Mouse (Mus musculus) olfactory bulb, adult 2 months (tissue): ENCODE results near the gene Exoc2. TPM values are rescaled to one million over a fixed set of nuclear protein-coding genes. Genes with fewer than 3 reads are reported as not detected.

Source experiments
- H3K27ac ChIP-seq: fragments of 200-500 bp; 2 replicates; pipeline ENCODE4 v1.5.1; 2012; ENCODE audit warnings: low read depth, low read length; ENCODE audit not compliant: insufficient read depth
- H3K4me1 ChIP-seq: fragments of 200-500 bp; 2 replicates; pipeline ENCODE4 v1.6.1; 2012; ENCODE audit warnings: low read length; ENCODE audit not compliant: control insufficient read depth, insufficient read depth
- H3K4me3 ChIP-seq: fragments of 200-500 bp; 2 replicates; pipeline ENCODE4 v1.5.1; 2012; ENCODE audit warnings: mild to moderate bottlenecking, low read depth, low read length, moderate library complexity; ENCODE audit not compliant: insufficient read depth
- CTCF ChIP-seq: fragments of 200-500 bp; IDR thresholded peaks from 2 replicates; pipeline ENCODE4 v1.5.1; 2012; ENCODE audit warnings: low read depth, mild to moderate bottlenecking, low read length, moderate library complexity; ENCODE audit not compliant: insufficient read depth
- POLR2A ChIP-seq: fragments of 200-500 bp; IDR thresholded peaks from 2 replicates; pipeline ENCODE4 v1.6.1; 2012; ENCODE audit warnings: mild to moderate bottlenecking, low read depth, low read length, moderate library complexity; ENCODE audit not compliant: insufficient read depth
- WGBS: fragments of 180-500 bp; shearing (Covaris S2); methylation state at CpG from one replicate; pipeline ENCODE4 v1.1.7; 2018; 5-methylcytosine and 5-hydroxymethylcytosine counted together
- polyA plus RNA-seq: library from polyadenylated mRNA; stranded (reverse); fragments of >200 nt; gene quantifications from 2 replicates; pipeline ENCODE4 v1.2.4, GENCODE M21; 2012; ENCODE audit warnings: low replicate concordance; ENCODE audit not compliant: missing spikeins, insufficient read depth, insufficient read length

Exoc2 gene
- polyA plus RNA-seq, 1 experiment: not detected

DNA sequence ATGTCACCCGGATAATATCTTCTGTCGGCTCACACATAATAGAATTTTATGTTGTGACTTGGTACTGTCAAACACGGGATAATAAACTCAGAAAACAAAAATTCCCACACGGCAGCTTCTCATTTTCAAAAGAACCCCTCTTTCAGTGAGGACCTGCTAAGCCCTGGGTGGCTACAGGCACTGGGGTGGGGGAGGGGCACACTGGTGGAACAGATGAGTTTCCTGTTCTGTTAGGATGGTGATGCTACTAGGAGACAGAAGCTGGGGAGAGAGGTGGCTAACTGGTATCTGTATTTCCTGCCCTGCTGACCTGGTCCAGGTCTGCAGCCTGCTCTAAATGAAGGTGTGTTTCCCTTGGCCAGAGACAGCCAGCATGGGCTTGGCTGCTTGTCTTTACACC lies 172.0 kb downstream of the Exoc2 start:
- Histone ChIP-seq H3K4me3 (no peak overlapping the region), H3K27ac (no peak overlapping the region), H3K4me1 (no peaks in the 10 kb centered on the region)
- no peak for TF ChIP-seq CTCF
- TF ChIP-seq POLR2A: no peak
- 81% methylated on average over 4 of the region's 4 CpGs for WGBS

DNA sequence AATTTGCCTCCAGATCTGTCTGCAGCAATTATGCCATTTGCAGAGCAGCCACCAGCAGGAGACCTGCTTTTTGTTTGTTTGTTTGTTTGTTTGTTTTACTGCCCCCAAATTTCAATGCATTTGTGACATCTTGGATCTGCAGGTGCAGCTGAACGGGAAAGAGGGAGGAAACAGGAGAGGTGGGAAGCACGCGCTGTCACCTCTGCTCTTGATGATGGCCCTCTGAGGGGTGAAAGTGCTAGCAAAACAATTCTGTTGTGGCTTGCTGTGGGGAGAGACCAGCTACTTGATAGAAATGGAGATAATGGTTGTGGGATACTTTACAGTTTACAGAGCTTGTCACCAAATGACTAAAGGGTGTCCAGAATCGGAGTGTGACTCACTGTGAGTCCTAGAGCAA lies 177.9 kb downstream of the Exoc2 start:
- Histone ChIP-seq H3K4me3 (no peak overlapping the region), H3K4me1 (no peaks in the 10 kb centered on the region), H3K27ac (no peak overlapping the region)
- TF ChIP-seq POLR2A (no peak), CTCF (no peak)
- 88% methylated on average over 4 of the region's 4 CpGs for WGBS

DNA sequence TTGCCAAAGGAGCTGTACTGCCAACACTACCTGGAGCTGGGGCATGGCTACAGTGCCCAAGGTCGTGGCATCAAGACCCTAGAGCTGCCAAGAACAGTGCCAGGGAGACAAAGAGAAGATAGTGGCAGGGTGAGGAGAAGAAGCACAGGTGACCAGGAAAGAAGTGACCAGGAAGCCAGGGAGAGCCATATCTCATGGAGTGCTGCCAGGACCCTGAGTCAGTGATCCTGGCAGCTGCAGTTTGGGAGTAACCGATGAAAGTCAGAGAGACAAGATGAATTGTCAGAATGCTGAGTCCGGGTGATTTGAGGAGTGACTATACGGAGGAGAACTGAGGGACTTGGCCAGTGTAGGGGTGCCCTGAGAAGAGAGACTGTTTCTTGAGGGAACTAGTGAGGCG lies 180.3 kb downstream of the Exoc2 start:
- TF ChIP-seq POLR2A (no peak), CTCF (no peak)
- 92% methylated on average over 5 of the region's 5 CpGs for WGBS
- H3K4me1 ChIP-seq: no peaks in the 10 kb centered on the region
- H3K27ac ChIP-seq: no peak overlapping the region
- no peak overlapping the region for H3K4me3 ChIP-seq

DNA sequence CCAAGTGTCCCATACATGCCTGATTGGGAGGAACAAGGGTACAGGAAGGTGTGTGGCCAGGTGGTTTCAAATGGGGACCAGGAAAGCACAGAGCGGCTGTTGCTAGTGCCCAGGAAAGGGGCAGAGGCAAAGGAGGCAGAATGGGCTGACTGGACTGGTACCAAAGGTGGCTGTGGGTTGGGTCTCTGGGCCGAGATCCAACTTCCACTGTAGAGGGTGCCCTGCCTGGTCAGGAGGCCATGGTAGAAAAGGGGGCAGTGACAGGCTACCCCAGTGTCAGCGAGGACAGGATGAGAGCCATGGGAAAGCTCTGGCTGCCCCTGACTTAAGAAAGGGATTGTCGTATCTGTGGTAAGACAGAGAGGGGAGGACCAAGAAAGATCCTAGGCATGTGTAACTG lies 180.7 kb downstream of the Exoc2 start:
- TF ChIP-seq CTCF (no peak), POLR2A (no peak)
- no peak overlapping the region for H3K4me3 ChIP-seq
- 84% methylated on average over 4 of the region's 4 CpGs for WGBS

DNA sequence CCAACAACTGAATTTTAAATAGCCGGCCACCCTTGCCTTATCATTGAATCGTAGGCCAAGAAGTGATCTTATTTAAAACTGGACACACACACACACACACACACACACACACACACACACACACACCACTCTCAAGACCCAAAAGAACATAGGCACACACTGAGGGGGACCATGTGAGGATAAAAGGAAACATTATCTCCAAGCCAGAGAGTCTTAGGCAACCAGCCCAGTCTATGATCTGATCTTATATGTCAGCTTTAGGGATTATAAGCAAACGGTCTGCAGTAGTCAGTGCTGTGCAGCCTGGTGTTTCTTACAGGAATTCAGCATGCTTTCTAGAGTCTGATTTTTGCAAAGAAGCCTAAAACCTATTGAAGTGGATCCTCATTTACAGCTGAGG lies 181.2 kb downstream of the Exoc2 start:
- Histone ChIP-seq H3K4me3 (no peak overlapping the region), H3K4me1 (no peaks in the 10 kb centered on the region), H3K27ac (no peak overlapping the region)
- TF ChIP-seq CTCF (no peak), POLR2A (no peak)
- WGBS: 73% methylated on average over 3 of the region's 3 CpGs

More for the DNA sequence above, 180.7 kb downstream of the Exoc2 start:
- Histone ChIP-seq H3K4me1 (no peaks in the 10 kb centered on the region), H3K27ac (no peak overlapping the region)

DNA sequence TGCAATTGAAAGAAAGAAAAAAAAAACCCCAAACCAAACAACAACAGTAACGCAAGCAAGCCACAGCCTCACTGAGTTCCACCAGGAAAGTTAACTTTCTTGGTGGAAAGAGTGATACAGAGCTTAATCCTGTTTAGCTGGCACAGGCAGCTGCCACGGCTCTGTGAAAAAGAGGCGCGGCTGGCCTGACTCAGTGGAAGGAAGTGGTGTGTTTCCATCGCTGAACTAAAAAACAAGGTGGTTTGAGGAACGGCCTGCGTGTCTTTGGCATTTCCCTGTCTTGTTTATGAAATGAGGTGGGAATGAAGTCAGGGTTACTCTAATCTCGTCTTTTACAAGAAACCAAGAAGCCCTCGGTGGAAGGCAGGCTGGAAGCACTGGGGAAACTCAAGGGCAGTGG lies 181.6 kb downstream of the Exoc2 start:
- WGBS: 81% methylated on average over 9 of the region's 9 CpGs
- no peak for TF ChIP-seq POLR2A
- no peak for TF ChIP-seq CTCF
- Histone ChIP-seq H3K4me1 (no peaks in the 10 kb centered on the region), H3K4me3 (no peak overlapping the region), H3K27ac (no peak overlapping the region)

DNA sequence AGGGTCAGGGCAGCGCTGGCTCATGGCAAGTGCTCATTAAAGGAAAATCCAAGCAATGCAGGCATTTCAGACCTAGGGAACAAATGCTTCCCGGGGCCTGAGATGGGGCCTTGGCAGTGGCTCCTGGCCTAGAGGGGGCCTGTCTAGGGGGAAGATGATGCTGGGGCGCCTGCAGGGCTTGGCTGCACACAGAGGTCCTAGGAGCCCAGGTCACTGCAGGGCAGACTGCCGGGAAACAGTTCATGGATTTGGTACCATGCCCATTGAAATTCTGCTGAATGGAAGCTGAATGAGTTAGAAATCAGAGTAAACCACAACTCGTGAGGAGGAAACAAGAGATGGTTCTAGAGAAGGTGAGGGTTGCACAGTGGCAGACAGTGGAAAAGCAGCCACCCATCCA lies 183.9 kb downstream of the Exoc2 start:
- TF ChIP-seq CTCF (no peak), POLR2A (no peak)
- Histone ChIP-seq H3K4me3 (no peak overlapping the region), H3K4me1 (peaks cover 6% of the 10 kb centered on the region), H3K27ac (no peak overlapping the region)
- 64% methylated on average over 5 of the region's 5 CpGs for WGBS

DNA sequence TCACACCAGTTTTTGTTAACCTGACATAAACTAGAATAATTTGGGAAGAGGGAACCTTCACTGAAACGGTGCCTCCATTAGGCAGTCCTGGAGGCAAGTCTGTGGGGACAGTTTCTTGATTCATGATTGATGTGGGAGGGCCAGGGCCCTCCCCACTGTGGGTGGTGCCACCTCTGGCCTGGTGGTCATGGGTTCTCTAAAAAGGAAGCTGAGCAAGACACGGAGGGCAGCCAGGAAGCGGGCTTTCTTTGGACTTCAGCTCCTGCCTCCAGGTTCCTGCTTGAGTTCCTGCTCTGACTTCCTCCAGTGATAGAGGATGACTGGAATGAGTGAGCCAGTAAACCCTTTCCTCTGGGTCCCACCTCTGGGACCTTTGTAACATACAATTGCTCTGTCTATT lies 185.5 kb downstream of the Exoc2 start:
- WGBS: 90% methylated on average over 3 of the region's 3 CpGs

DNA sequence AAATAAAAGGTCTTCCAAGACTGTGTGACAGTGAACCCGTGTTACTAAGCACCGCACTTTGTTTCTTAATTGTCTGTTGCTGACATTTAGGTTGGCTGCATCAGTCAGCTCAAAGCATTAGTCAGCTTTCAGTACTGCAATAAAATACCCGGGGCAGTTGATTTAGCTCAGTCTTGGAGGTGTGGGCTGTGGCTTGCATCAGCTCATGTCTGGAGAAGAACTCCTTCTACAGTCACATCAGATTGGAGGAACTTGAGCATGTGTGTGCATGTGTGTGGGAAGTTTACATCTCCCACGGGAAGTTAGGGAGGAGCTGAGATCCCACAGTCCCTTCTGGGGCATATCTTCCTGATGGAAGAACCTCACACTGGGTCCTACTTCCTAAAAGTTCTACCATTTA lies 185.9 kb downstream of the Exoc2 start:
- Histone ChIP-seq H3K27ac (no peak overlapping the region), H3K4me3 (no peak overlapping the region), H3K4me1 (peaks cover 6% of the 10 kb centered on the region)
- TF ChIP-seq CTCF (no peak), POLR2A (no peak)
- 44% methylated on average over 4 of the region's 4 CpGs for WGBS

More for the DNA sequence above, 185.5 kb downstream of the Exoc2 start:
- Histone ChIP-seq H3K27ac (no peak overlapping the region), H3K4me3 (no peak overlapping the region), H3K4me1 (peaks cover 6% of the 10 kb centered on the region)
- no peak for TF ChIP-seq CTCF
- no peak for TF ChIP-seq POLR2A

DNA sequence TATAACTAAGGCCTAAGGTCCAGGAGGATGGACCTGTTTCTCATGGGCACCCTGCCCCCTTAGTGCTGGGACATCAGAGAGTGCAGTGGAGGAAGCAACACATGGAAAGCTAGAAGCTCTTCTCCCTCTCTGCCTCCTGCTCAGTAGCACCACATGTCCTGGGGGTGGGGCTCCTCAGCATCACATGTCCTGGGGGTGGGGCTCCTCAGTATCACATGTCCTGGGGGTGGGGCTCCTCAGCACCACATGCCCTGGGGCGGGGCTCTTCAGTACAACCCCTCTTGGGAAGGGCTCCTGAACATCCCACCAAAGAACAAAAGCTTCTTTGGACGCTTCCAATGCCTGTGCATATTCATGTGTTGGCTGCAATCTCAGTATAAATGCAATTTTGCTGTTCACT lies 186.3 kb downstream of the Exoc2 start:
- WGBS: 66% methylated on average over 2 of the region's 2 CpGs
- TF ChIP-seq POLR2A (no peak), CTCF (no peak)
- peaks cover 6% of the 10 kb centered on the region for H3K4me1 ChIP-seq
- H3K27ac ChIP-seq: no peak overlapping the region
- no peak overlapping the region for H3K4me3 ChIP-seq
